Mouse (Mus musculus): ENCODE measurements around the gene Atp6ap1.

The Atp6ap1 gene

GRCm38 (mm10) chrX:74296538-74297448, at the start of gene Atp6ap1:
Gene Atp6ap1, plus strand, starts transcription at chrX:74297097.
- peak; percentile 96 for DNase-seq (ENCODE audit: low spot score)

GRCm38 (mm10) chrX:74248651-74249050, 48.2 kb upstream of the Atp6ap1 start:
- DNase-seq (ENCODE audit: low spot score) = peak; percentile 66

- DNase-seq (ENCODE audit: low spot score) = peak; percentile 66
Observed at GRCm38 (mm10) chrX:74249615-74250014, 47.3 kb upstream of the Atp6ap1 start, which contains the start of gene Flna. Gene Flna, minus strand, starts transcription at chrX:74249820.

- peak; percentile 95 for DNase-seq (ENCODE audit: low spot score)
Observed at GRCm38 (mm10) chrX:74254153-74254887, 42.6 kb upstream of the Atp6ap1 start, which contains the start of gene Emd. Gene Emd, plus strand, starts transcription at chrX:74254687.

GRCm38 (mm10) chrX:74254888-74255565, 41.9 kb upstream of the Atp6ap1 start:
- DNase-seq (ENCODE audit: low spot score) = no peak

- DNase-seq (ENCODE audit: low spot score) = no peak
Observed at GRCm38 (mm10) chrX:74257746-74258145, 39.2 kb upstream of the Atp6ap1 start.

GRCm38 (mm10) chrX:74269736-74270061, 27.2 kb upstream of the Atp6ap1 start:
- DNase-seq (ENCODE audit: low spot score) = no peak

- DNase-seq (ENCODE audit: low spot score) = peak; percentile 95
Observed at GRCm38 (mm10) chrX:74270062-74270901, 26.6 kb upstream of the Atp6ap1 start, which contains the start of gene Rpl10. Gene Rpl10, plus strand, starts transcription at chrX:74270812.

- DNase-seq (ENCODE audit: low spot score) = no peak
Observed at GRCm38 (mm10) chrX:74270902-74271551, 25.9 kb upstream of the Atp6ap1 start.

GRCm38 (mm10) chrX:74273422-74274322, 23.2 kb upstream of the Atp6ap1 start:
- no peak for DNase-seq (ENCODE audit: low spot score)

GRCm38 (mm10) chrX:74277916-74278315, 19.0 kb upstream of the Atp6ap1 start:
- DNase-seq (ENCODE audit: low spot score) = no peak

- DNase-seq (ENCODE audit: low spot score) = no peak
Observed at GRCm38 (mm10) chrX:74281041-74281731, 15.7 kb upstream of the Atp6ap1 start.

GRCm38 (mm10) chrX:74281732-74282394, 15.0 kb upstream of the Atp6ap1 start, which contains the start of the genes Taz and Dnase1l1:
Gene Taz, plus strand, starts transcription at chrX:74281912.
Gene Dnase1l1, minus strand, starts transcription at chrX:74282337.
- peak; percentile 92 for DNase-seq (ENCODE audit: low spot score)

GRCm38 (mm10) chrX:74282395-74283091, 14.4 kb upstream of the Atp6ap1 start:
- DNase-seq (ENCODE audit: low spot score) = peak; percentile 89

- DNase-seq (ENCODE audit: low spot score) = no peak
Observed at GRCm38 (mm10) chrX:74283092-74283437, 13.8 kb upstream of the Atp6ap1 start.

- no peak for DNase-seq (ENCODE audit: low spot score)
Observed at GRCm38 (mm10) chrX:74293431-74293830, 3.5 kb upstream of the Atp6ap1 start.

GRCm38 (mm10) chrX:74298348-74298747, 1.5 kb downstream of the Atp6ap1 start:
- no peak for DNase-seq (ENCODE audit: low spot score)

GRCm38 (mm10) chrX:74299721-74300120, 2.8 kb downstream of the Atp6ap1 start:
- DNase-seq (ENCODE audit: low spot score) = peak; percentile 18

Measured in lung, postnatal 25 days (tissue).